Mouse (Mus musculus): ENCODE data around the gene C2cd4b. TPM values are rescaled to one million over a fixed set of nuclear protein-coding genes. Genes with fewer than 3 reads are reported as not detected.

C2cd4b gene
- 2.3 and 2.8 TPM in 2 replicates for polyA plus RNA-seq (2016; fragmentation: Nextera tagmentation; extraction: Ambion mirVana)

- Histone ChIP-seq H3K27me3 (ENCODE audit: insufficient read depth, poor library complexity, severe bottlenecking) (peaks cover 32% of the 10 kb centered on the region), H3K4me3 (peak within 1 kb of the TSS; percentile 71), H3K4me1 (peaks cover 16% of the 10 kb centered on the region), H3K27ac (peak within 1 kb of the TSS; percentile 86), H3K9me3 (peaks cover 3% of the 10 kb centered on the region; the same call in 1 of the 2 replicates), H3K36me3 (no peaks in the 10 kb centered on the region)
- peak; percentile 88 for DNase-seq (ENCODE audit: low spot score)
- WGBS = 1% methylated on average over 49 of the region's 49 CpGs
Measured at GRCm38 (mm10) chr9:67759163-67759955, at the start of gene C2cd4b. Gene C2cd4b, plus strand, starts transcription at chr9:67759437.

DNA sequence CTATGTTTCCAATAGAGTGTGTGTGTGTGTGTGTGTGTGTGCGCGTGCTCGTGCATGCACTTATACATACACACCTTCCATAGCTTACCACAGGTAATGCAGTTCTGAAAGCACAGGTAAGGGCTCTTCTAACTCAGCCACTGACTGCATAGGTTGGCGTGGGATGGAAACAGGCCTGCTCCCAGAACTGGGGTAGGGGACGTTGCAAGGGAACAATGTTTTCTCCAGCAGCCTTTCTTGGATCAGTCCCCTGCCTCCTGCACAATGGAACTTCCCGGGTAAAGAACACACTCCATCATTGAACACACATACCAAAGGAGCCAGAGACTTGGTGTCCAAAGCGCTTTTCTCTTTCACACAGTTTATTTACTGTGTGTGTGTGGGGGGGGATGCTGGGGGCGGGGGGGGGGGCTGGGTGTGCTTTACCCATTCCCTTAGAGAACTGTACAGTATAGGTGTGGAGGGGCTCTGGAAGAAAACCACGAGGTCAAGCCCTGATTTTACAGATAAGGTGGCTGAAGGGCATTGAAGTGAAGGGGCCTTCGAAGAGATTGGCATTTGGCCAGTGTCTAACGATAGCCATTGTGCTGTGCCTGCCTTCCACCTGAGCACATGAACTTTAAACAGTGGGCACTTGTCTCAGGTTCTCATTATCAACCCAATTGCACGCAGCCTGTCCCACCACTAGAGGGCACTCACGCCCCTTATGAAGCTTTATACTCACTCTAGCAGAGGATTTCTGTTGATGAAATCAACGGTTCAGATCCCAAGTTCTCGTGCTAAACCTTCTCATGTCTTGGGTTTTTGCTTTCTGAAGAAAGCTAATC is 48.0 kb upstream of the C2cd4b start:
- no peak overlapping the region for H3K4me3 ChIP-seq
- DNase-seq (ENCODE audit: low spot score) = peak; percentile 75

GRCm38 (mm10) chr9:67712146-67712545 is 47.1 kb upstream of the C2cd4b start:
- peak; percentile 42 for DNase-seq (ENCODE audit: low spot score)
- H3K4me3 ChIP-seq = no peak overlapping the region
- H3K9me3 ChIP-seq = no peaks in the 10 kb centered on the region
- no peak overlapping the region for H3K27ac ChIP-seq
- no peaks in the 10 kb centered on the region for H3K4me1 ChIP-seq
- H3K36me3 ChIP-seq = no peaks in the 10 kb centered on the region
- 72% methylated on average over 9 of the region's 9 CpGs for WGBS
- H3K27me3 ChIP-seq (ENCODE audit: insufficient read depth, poor library complexity, severe bottlenecking) = no peaks in the 10 kb centered on the region; the same call in 1 of the 2 replicates

More for the DNA sequence above, 48.0 kb upstream of the C2cd4b start:
- Histone ChIP-seq H3K9me3 (no peaks in the 10 kb centered on the region), H3K36me3 (no peaks in the 10 kb centered on the region), H3K27me3 (ENCODE audit: insufficient read depth, poor library complexity, severe bottlenecking) (0 out of 2 replicates have a peak, but pooled peaks cover 5% of the 10 kb centered on the region), H3K4me1 (no peaks in the 10 kb centered on the region), H3K27ac (no peak overlapping the region)
- WGBS = 40% methylated on average over 15 of the region's 15 CpGs

- 86% methylated on average over 3 of the region's 3 CpGs for WGBS
- Histone ChIP-seq H3K36me3 (no peaks in the 10 kb centered on the region), H3K27ac (no peak overlapping the region), H3K27me3 (ENCODE audit: insufficient read depth, poor library complexity, severe bottlenecking) (peaks cover 2% of the 10 kb centered on the region; the same call in 1 of the 2 replicates), H3K9me3 (no peaks in the 10 kb centered on the region), H3K4me1 (0 out of 2 replicates have a peak, but pooled peaks cover 7% of the 10 kb centered on the region), H3K4me3 (no peak overlapping the region)
- DNase-seq (ENCODE audit: low spot score) = no peak
Measured at GRCm38 (mm10) chr9:67717081-67717480, 42.2 kb upstream of the C2cd4b start.

- Histone ChIP-seq H3K36me3 (no peaks in the 10 kb centered on the region), H3K4me3 (no peak overlapping the region), H3K27ac (no peak overlapping the region), H3K9me3 (no peaks in the 10 kb centered on the region), H3K27me3 (ENCODE audit: insufficient read depth, poor library complexity, severe bottlenecking) (peaks cover 2% of the 10 kb centered on the region; the same call in 1 of the 2 replicates), H3K4me1 (0 out of 2 replicates have a peak, but pooled peaks cover 7% of the 10 kb centered on the region)
- 40% methylated on average over 3 of the region's 3 CpGs for WGBS
- no peak for DNase-seq (ENCODE audit: low spot score)
Measured at GRCm38 (mm10) chr9:67718596-67718995, 40.6 kb upstream of the C2cd4b start.

DNA sequence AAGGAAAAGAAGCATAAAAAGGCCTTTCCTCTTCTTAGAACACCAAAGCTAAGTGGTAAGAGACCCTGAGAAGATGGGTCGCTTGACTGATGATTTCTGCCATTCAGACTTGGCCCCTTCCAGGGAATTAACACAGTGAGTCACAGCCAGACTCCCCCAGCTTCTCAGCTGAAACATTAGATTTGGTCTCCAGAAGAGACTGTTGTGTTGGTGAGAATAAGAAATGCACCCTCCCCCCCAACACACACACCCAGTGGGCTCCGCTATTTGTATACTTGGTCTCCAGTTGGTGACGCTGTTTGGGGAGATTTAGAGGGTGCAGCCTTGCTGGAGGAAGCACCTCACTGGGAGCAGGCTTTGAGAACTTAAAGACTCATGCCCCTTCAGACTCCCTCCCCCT is 39.1 kb upstream of the C2cd4b start:
- Histone ChIP-seq H3K4me1 (0 out of 2 replicates have a peak, but pooled peaks cover 7% of the 10 kb centered on the region), H3K9me3 (no peaks in the 10 kb centered on the region), H3K36me3 (no peaks in the 10 kb centered on the region), H3K27ac (no peak overlapping the region), H3K4me3 (no peak overlapping the region), H3K27me3 (ENCODE audit: insufficient read depth, poor library complexity, severe bottlenecking) (peaks cover 2% of the 10 kb centered on the region; the same call in 1 of the 2 replicates)
- no peak for DNase-seq (ENCODE audit: low spot score)
- WGBS = 72% methylated on average over 3 of the region's 3 CpGs

- Histone ChIP-seq H3K27ac (no peak overlapping the region), H3K4me3 (no peak overlapping the region), H3K4me1 (0 out of 2 replicates have a peak, but pooled peaks cover 7% of the 10 kb centered on the region), H3K27me3 (ENCODE audit: insufficient read depth, poor library complexity, severe bottlenecking) (0 out of 2 replicates have a peak, but pooled peaks cover 2% of the 10 kb centered on the region), H3K9me3 (no peaks in the 10 kb centered on the region), H3K36me3 (no peaks in the 10 kb centered on the region)
- WGBS = 82% methylated on average over 8 of the region's 8 CpGs
- DNase-seq (ENCODE audit: low spot score) = peak; percentile 57
Measured at GRCm38 (mm10) chr9:67722378-67722777, 36.9 kb upstream of the C2cd4b start.

- no peaks in the 10 kb centered on the region for H3K36me3 ChIP-seq
- 62% methylated on average over 3 of the region's 3 CpGs for WGBS
- no peaks in the 10 kb centered on the region; the same call in 1 of the 2 replicates for H3K27me3 ChIP-seq (ENCODE audit: insufficient read depth, poor library complexity, severe bottlenecking)
- H3K27ac ChIP-seq = no peak overlapping the region
- H3K4me1 ChIP-seq = no peaks in the 10 kb centered on the region
- DNase-seq (ENCODE audit: low spot score) = no peak
- H3K9me3 ChIP-seq = no peaks in the 10 kb centered on the region
- no peak overlapping the region for H3K4me3 ChIP-seq
Measured at GRCm38 (mm10) chr9:67725196-67725595, 34.0 kb upstream of the C2cd4b start.

DNA sequence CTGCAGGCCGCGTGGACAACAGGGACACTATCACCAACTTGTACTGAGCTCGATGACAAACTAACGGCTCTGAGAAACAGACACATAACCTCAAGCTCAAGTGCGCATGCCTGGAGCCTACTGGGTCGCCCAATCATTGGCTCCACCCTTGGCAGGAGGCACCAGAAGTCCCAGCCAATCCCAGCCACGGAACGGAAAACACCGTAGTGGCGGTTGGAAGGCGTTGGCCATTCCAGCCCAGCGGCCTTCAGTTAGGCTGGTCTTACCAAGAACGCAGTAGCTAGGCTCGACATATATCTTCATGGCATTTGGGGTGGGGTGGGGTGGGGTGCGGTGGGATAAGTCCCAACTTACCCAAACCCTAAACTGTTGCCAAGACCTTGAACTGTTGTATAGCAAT is 25.5 kb upstream of the C2cd4b start:
- H3K4me1 ChIP-seq = no peaks in the 10 kb centered on the region
- peak; percentile 60 for DNase-seq (ENCODE audit: low spot score)
- H3K27ac ChIP-seq = no peak overlapping the region
- H3K9me3 ChIP-seq = no peaks in the 10 kb centered on the region
- WGBS = 91% methylated on average over 15 of the region's 15 CpGs
- H3K27me3 ChIP-seq (ENCODE audit: insufficient read depth, poor library complexity, severe bottlenecking) = peaks cover 3% of the 10 kb centered on the region; the same call in 1 of the 2 replicates
- no peak overlapping the region for H3K4me3 ChIP-seq
- H3K36me3 ChIP-seq = no peaks in the 10 kb centered on the region

GRCm38 (mm10) chr9:67735426-67735825 is 23.8 kb upstream of the C2cd4b start:
- Histone ChIP-seq H3K27me3 (ENCODE audit: insufficient read depth, poor library complexity, severe bottlenecking) (0 out of 2 replicates have a peak, but pooled peaks cover 3% of the 10 kb centered on the region), H3K36me3 (no peaks in the 10 kb centered on the region), H3K9me3 (no peaks in the 10 kb centered on the region), H3K27ac (no peak overlapping the region), H3K4me1 (no peaks in the 10 kb centered on the region), H3K4me3 (no peak overlapping the region)
- WGBS = 42% methylated on average over 11 of the region's 11 CpGs
- peak; percentile 75 for DNase-seq (ENCODE audit: low spot score)

- WGBS = 82% methylated on average over 2 of the region's 2 CpGs
- H3K4me1 ChIP-seq = no peaks in the 10 kb centered on the region
- H3K27me3 ChIP-seq (ENCODE audit: insufficient read depth, poor library complexity, severe bottlenecking) = 0 out of 2 replicates have a peak, but pooled peaks cover 3% of the 10 kb centered on the region
- H3K4me3 ChIP-seq = no peak overlapping the region
- no peak overlapping the region for H3K27ac ChIP-seq
- no peak for DNase-seq (ENCODE audit: low spot score)
- no peaks in the 10 kb centered on the region for H3K9me3 ChIP-seq
- no peaks in the 10 kb centered on the region for H3K36me3 ChIP-seq
Measured at GRCm38 (mm10) chr9:67741256-67741655, 18.0 kb upstream of the C2cd4b start.

DNA sequence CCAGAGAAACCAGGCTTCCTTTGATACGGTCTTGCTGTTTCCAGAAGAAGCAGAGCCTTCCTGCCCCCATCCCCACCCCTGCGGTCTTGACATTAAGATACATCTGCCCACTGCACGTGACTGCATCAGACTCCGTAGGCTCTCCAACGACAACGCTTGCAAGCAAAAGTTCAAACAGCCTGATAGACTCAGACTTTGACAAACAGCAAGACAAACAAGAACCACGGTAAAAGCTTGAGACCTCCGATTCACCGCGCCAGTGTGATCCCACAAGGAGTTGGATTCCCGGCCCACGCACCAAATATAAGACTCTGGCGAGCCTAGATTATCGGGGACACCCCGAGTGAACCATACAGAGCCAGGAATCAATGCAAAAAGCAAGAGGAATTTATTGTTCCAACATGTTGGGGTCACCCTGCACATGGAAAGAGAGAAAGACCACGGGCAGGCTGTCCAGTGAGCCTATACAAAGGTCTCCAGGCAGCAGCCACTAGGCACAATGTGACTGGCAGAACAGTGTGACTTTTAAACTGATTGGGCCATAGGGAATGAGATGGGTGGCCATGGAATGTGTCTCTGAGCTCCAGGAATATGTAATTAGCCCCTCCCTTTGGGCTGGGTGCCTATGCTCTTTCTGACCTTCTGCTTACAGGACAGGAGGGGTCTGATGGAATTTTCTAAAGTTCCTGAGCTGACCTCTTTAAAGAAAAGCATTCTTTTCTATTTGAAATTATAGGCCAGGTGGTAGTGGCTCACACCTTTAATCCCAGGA is 5.6 kb upstream of the C2cd4b start:
- WGBS = 71% methylated on average over 16 of the region's 16 CpGs
- H3K9me3 ChIP-seq = no peaks in the 10 kb centered on the region
- peaks cover 8% of the 10 kb centered on the region; the same call in 1 of the 2 replicates for H3K4me1 ChIP-seq
- no peaks in the 10 kb centered on the region for H3K36me3 ChIP-seq
- peak; percentile 70 for DNase-seq (ENCODE audit: low spot score)
- no peak overlapping the region for H3K27ac ChIP-seq
- H3K4me3 ChIP-seq = no peak overlapping the region
- H3K27me3 ChIP-seq (ENCODE audit: insufficient read depth, poor library complexity, severe bottlenecking) = peaks cover 9% of the 10 kb centered on the region; the same call in 1 of the 2 replicates
